Mouse (Mus musculus): ENCODE measurements around the gene Prdx6b. TPM values are rescaled to one million over a fixed set of nuclear protein-coding genes. Genes with fewer than 3 reads are reported as not detected.

The Prdx6b gene
- not detected in 2 replicates for polyA plus RNA-seq (2014; fragmentation: Nextera tagmentation; extraction: Ambion mirVana)

DNA sequence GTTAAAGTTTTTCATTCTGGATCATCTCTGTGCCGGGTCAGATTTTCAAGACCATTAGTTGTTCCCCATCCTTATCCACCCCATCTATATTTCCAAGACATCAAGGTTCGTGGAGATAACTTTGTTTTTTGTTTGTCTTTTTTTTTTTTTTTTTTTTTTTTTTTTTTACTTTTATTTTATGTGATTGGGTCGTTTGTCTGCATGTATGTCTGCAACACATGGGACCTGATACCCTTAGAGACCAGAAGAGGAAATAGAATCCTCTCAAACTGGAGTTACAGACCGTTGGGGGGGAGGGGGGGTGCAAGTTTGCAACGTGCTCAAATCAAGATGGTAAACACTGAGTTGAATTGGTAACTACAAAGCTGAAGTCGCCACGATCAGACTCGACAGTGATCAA is at the start of gene Prdx6b:
Prdx6b (plus strand) TSS at position 301 of the 400 bp plus-strand sequence.
- no peaks in the 10 kb centered on the region for H3K36me3 ChIP-seq (ENCODE audit: insufficient read depth)

GRCm38 (mm10) chr2:80247466-80247865 is 44.8 kb upstream of the Prdx6b start:
- Histone ChIP-seq H3K9me3 (ENCODE audit: low read depth, low read length) (no peaks in the 10 kb centered on the region), H3K9ac (no peak overlapping the region), H3K36me3 (ENCODE audit: insufficient read depth) (no peaks in the 10 kb centered on the region), H3K4me2 (no peak overlapping the region), H3K27me3 (ENCODE audit: insufficient read depth, low read length) (no peaks in the 10 kb centered on the region), H3K27ac (ENCODE audit: low read depth) (no peak overlapping the region), H3K4me1 (ENCODE audit: insufficient read depth) (no peaks in the 10 kb centered on the region), H3K4me3 (ENCODE audit: low read depth, low read length) (no peak overlapping the region)
- ATAC-seq (ENCODE audit: insufficient read depth) = no peak
- no peak for TF ChIP-seq CTCF (IDR thresholded peaks at IDR 0.05; ENCODE audit: low read depth)
- no peak for DNase-seq
- WGBS = 67% methylated on average over 3 of the region's 3 CpGs

More for the DNA sequence above, at the start of gene Prdx6b:
- H3K27me3 ChIP-seq (ENCODE audit: insufficient read depth, low read length) = no peaks in the 10 kb centered on the region
- DNase-seq (no peak), ATAC-seq (ENCODE audit: insufficient read depth) (no peak)
- no peak within 1 kb of the TSS for H3K4me2 ChIP-seq
- H3K9ac ChIP-seq = no peak within 1 kb of the TSS
- H3K4me1 ChIP-seq (ENCODE audit: insufficient read depth) = no peaks in the 10 kb centered on the region
- WGBS = 75% methylated on average over 8 of the region's 8 CpGs
- TF ChIP-seq CTCF (IDR thresholded peaks at IDR 0.05; ENCODE audit: low read depth) = no peak
- no peak within 1 kb of the TSS for H3K4me3 ChIP-seq (ENCODE audit: low read depth, low read length)
- H3K9me3 ChIP-seq (ENCODE audit: low read depth, low read length) = no peaks in the 10 kb centered on the region
- H3K27ac ChIP-seq (ENCODE audit: low read depth) = no peak within 1 kb of the TSS

- no peak overlapping the region for H3K9ac ChIP-seq
- no peak overlapping the region for H3K4me2 ChIP-seq
- no peak overlapping the region for H3K27ac ChIP-seq (ENCODE audit: low read depth)
- no peak for ATAC-seq (ENCODE audit: insufficient read depth)
- DNase-seq = no peak
- no peaks in the 10 kb centered on the region for H3K27me3 ChIP-seq (ENCODE audit: insufficient read depth, low read length)
- H3K4me1 ChIP-seq (ENCODE audit: insufficient read depth) = no peaks in the 10 kb centered on the region
- H3K9me3 ChIP-seq (ENCODE audit: low read depth, low read length) = no peaks in the 10 kb centered on the region
- no peak for TF ChIP-seq CTCF (IDR thresholded peaks at IDR 0.05; ENCODE audit: low read depth)
- no peaks in the 10 kb centered on the region for H3K36me3 ChIP-seq (ENCODE audit: insufficient read depth)
- H3K4me3 ChIP-seq (ENCODE audit: low read depth, low read length) = no peak overlapping the region
These were observed 44.4 kb upstream of the Prdx6b start for GRCm38 (mm10) chr2:80247868-80248267.

- H3K4me1 ChIP-seq (ENCODE audit: insufficient read depth) = no peaks in the 10 kb centered on the region
- H3K9me3 ChIP-seq (ENCODE audit: low read depth, low read length) = no peaks in the 10 kb centered on the region
- TF ChIP-seq CTCF (IDR thresholded peaks at IDR 0.05; ENCODE audit: low read depth) = no peak
- WGBS = 86% methylated on average over 3 of the region's 3 CpGs
- H3K4me2 ChIP-seq = no peak overlapping the region
- no peak overlapping the region for H3K27ac ChIP-seq (ENCODE audit: low read depth)
- ATAC-seq (ENCODE audit: insufficient read depth) = no peak
- H3K4me3 ChIP-seq (ENCODE audit: low read depth, low read length) = no peak overlapping the region
- H3K27me3 ChIP-seq (ENCODE audit: insufficient read depth, low read length) = no peaks in the 10 kb centered on the region
- DNase-seq = peak; percentile 55
- H3K9ac ChIP-seq = no peak overlapping the region
- H3K36me3 ChIP-seq (ENCODE audit: insufficient read depth) = no peaks in the 10 kb centered on the region
These were observed 32.2 kb upstream of the Prdx6b start for GRCm38 (mm10) chr2:80259888-80260672.

GRCm38 (mm10) chr2:80266894-80267293 is 25.4 kb upstream of the Prdx6b start:
- no peak overlapping the region for H3K27ac ChIP-seq (ENCODE audit: low read depth)
- no peak overlapping the region for H3K9ac ChIP-seq
- H3K4me2 ChIP-seq = peak overlapping the region; percentile 35
- 14% methylated on average over 11 of the region's 11 CpGs for WGBS
- ATAC-seq (ENCODE audit: insufficient read depth) (peak; percentile 68; the same call in 1 of the 2 replicates), DNase-seq (peak; percentile 91)
- no peak overlapping the region for H3K4me3 ChIP-seq (ENCODE audit: low read depth, low read length)
- no peaks in the 10 kb centered on the region for H3K4me1 ChIP-seq (ENCODE audit: insufficient read depth)
- no peaks in the 10 kb centered on the region for H3K27me3 ChIP-seq (ENCODE audit: insufficient read depth, low read length)
- H3K9me3 ChIP-seq (ENCODE audit: low read depth, low read length) = no peaks in the 10 kb centered on the region
- TF ChIP-seq CTCF (IDR thresholded peaks at IDR 0.05; ENCODE audit: low read depth) = peak; percentile 92
- no peaks in the 10 kb centered on the region for H3K36me3 ChIP-seq (ENCODE audit: insufficient read depth)

DNA sequence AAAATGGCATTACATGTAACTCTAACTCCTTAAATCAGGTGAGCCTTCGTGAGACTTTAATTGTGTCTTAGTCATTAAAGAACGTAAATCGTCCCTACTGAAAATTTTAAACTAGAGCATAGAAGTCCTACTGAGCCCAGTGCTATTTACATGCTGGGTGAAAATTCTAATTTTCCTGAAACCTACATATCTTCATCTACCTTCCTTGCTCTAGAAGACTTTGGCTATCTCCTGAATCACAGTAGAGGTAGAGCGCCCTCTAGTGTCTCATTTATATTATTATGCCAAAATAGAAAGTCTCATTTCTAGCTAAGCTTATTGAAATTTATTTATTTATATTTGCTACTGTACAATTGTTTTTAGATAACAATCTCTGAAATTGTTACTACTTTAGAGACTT is 24.2 kb upstream of the Prdx6b start:
- no peak overlapping the region for H3K4me3 ChIP-seq (ENCODE audit: low read depth, low read length)
- H3K36me3 ChIP-seq (ENCODE audit: insufficient read depth) = no peaks in the 10 kb centered on the region
- no peaks in the 10 kb centered on the region for H3K4me1 ChIP-seq (ENCODE audit: insufficient read depth)
- no peak overlapping the region for H3K27ac ChIP-seq (ENCODE audit: low read depth)
- ATAC-seq (ENCODE audit: insufficient read depth) (no peak), DNase-seq (peak; percentile 87)
- H3K9ac ChIP-seq = no peak overlapping the region
- no peaks in the 10 kb centered on the region for H3K9me3 ChIP-seq (ENCODE audit: low read depth, low read length)
- peak; percentile 73 for TF ChIP-seq CTCF (IDR thresholded peaks at IDR 0.05; ENCODE audit: low read depth)
- no peaks in the 10 kb centered on the region for H3K27me3 ChIP-seq (ENCODE audit: insufficient read depth, low read length)
- WGBS = 55% methylated on average over 4 of the region's 4 CpGs
- no peak overlapping the region for H3K4me2 ChIP-seq

DNA sequence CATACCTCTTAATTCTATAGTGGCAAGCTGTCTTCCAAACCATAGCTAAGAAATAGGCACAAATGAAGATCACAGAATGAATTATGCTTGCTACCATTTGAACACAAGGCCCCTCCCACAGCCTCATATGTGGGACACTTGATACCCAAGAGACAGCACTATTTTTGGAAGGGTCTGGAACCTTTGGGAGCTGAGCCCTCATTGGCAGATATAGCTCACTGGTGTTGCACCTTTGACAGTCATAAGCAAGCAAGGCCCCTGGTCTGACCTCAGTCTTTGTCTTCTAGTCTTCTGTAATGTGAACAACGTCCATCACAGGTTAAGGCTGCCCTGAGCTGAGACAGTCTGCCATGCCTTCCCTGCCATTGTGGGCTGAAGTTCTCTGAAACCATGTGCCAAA is 20.8 kb upstream of the Prdx6b start:
- Histone ChIP-seq H3K9ac (no peak overlapping the region), H3K27ac (ENCODE audit: low read depth) (no peak overlapping the region), H3K9me3 (ENCODE audit: low read depth, low read length) (no peaks in the 10 kb centered on the region), H3K4me3 (ENCODE audit: low read depth, low read length) (no peak overlapping the region), H3K36me3 (ENCODE audit: insufficient read depth) (no peaks in the 10 kb centered on the region), H3K4me1 (ENCODE audit: insufficient read depth) (no peaks in the 10 kb centered on the region), H3K27me3 (ENCODE audit: insufficient read depth, low read length) (no peaks in the 10 kb centered on the region), H3K4me2 (no peak overlapping the region)
- no peak for TF ChIP-seq CTCF (IDR thresholded peaks at IDR 0.05; ENCODE audit: low read depth)
- ATAC-seq (ENCODE audit: insufficient read depth) (no peak), DNase-seq (no peak)
- 75% methylated on average over 1 of the region's 1 CpGs for WGBS

All from lung, embryonic 14.5 days (tissue).